Mouse (Mus musculus) kidney, adult 18-20 months (tissue): ENCODE results near the gene Slco3a1.
A peak's percentile ranks its signal among the peaks of the same experiment; 100 is the strongest.
"Not testable (repeated sequence)": the region's sequence is repeated elsewhere in the genome, so short reads cannot be mapped to it uniquely, and the experiment has no call there.

ENCODE experiments used
- DNase-seq: peaks from one replicate; pipeline ENCODE4 v3.0.0; 2021

Gene Slco3a1

GRCm38 (mm10) chr7:74423928-74424850, 130.4 kb downstream of the Slco3a1 start:
- peak; percentile 68 for DNase-seq

- no peak for DNase-seq
Observed at GRCm38 (mm10) chr7:74423316-74423715, 131.3 kb downstream of the Slco3a1 start.

- no peak for DNase-seq
Observed at GRCm38 (mm10) chr7:74422731-74423130, 131.8 kb downstream of the Slco3a1 start.

- DNase-seq = peak; percentile 49
Observed at GRCm38 (mm10) chr7:74422002-74422401, 132.6 kb downstream of the Slco3a1 start.

GRCm38 (mm10) chr7:74421591-74421990, 133.0 kb downstream of the Slco3a1 start:
- DNase-seq = no peak

GRCm38 (mm10) chr7:74419706-74420105, 134.9 kb downstream of the Slco3a1 start:
- DNase-seq = no peak

GRCm38 (mm10) chr7:74417009-74417408, 137.6 kb downstream of the Slco3a1 start:
- DNase-seq = no peak

- no peak for DNase-seq
Observed at GRCm38 (mm10) chr7:74415241-74415640, 139.3 kb downstream of the Slco3a1 start.

GRCm38 (mm10) chr7:74413738-74414716, 140.6 kb downstream of the Slco3a1 start:
- no peak for DNase-seq

GRCm38 (mm10) chr7:74408601-74409323, 145.8 kb downstream of the Slco3a1 start:
- peak; percentile 67 for DNase-seq

- DNase-seq = not testable (repeated sequence)
Observed at GRCm38 (mm10) chr7:74407851-74408250, 146.7 kb downstream of the Slco3a1 start.

GRCm38 (mm10) chr7:74399729-74400128, 154.9 kb downstream of the Slco3a1 start:
- DNase-seq = peak; percentile 47

- peak; percentile 52 for DNase-seq
Observed at GRCm38 (mm10) chr7:74399154-74399553, 155.4 kb downstream of the Slco3a1 start.

- DNase-seq = no peak
Observed at GRCm38 (mm10) chr7:74398326-74398725, 156.3 kb downstream of the Slco3a1 start.

- DNase-seq = no peak
Observed at GRCm38 (mm10) chr7:74391451-74391873, 163.1 kb downstream of the Slco3a1 start.

GRCm38 (mm10) chr7:74389570-74389969, 165.0 kb downstream of the Slco3a1 start:
- no peak for DNase-seq

- peak; percentile 61 for DNase-seq
Observed at GRCm38 (mm10) chr7:74386257-74386656, 168.3 kb downstream of the Slco3a1 start.

- DNase-seq = no peak
Observed at GRCm38 (mm10) chr7:74383040-74383666, 171.4 kb downstream of the Slco3a1 start.

GRCm38 (mm10) chr7:74382286-74382685, 172.3 kb downstream of the Slco3a1 start:
- no peak for DNase-seq

- DNase-seq = no peak
Observed at GRCm38 (mm10) chr7:74381881-74382281, 172.7 kb downstream of the Slco3a1 start.

- DNase-seq = no peak
Observed at GRCm38 (mm10) chr7:74381051-74381450, 173.5 kb downstream of the Slco3a1 start.

GRCm38 (mm10) chr7:74377909-74378308, 176.7 kb downstream of the Slco3a1 start:
- no peak for DNase-seq
